Mouse (Mus musculus) stomach, postnatal 0 days (tissue): ENCODE measurements at regions not wholly inside any gene's neighbourhood (a gene's known extent, or its start where the extent isn't known, plus 50 kb on each side); places are given as distances from the start of the nearest gene placed in this dataset.

ENCODE experiments used
- CTCF ChIP-seq: IDR thresholded peaks from 2 replicates; pipeline ENCODE4 v1.5.1; 2016; ENCODE audit warnings: antibody characterized with exemption, low read depth, mild to moderate bottlenecking, moderate library complexity
- EP300 ChIP-seq: optimal IDR thresholded peaks from 2 replicates; pipeline ENCODE3; 2016; ENCODE audit warnings: antibody characterized with exemption

GRCm38 (mm10) chr12:37015474-37016248 is 92.7 kb upstream of the Meox2 start:
- TF ChIP-seq EP300 (no peak), CTCF (no peak)
